Mouse (Mus musculus): ENCODE data around the gene Lrg1. TPM values are rescaled to one million over a fixed set of nuclear protein-coding genes. Genes with fewer than 3 reads are reported as not detected.

Gene Lrg1
- polyA plus RNA-seq, 1 experiment from 2014 or later, result 1.4 TPM

DNA sequence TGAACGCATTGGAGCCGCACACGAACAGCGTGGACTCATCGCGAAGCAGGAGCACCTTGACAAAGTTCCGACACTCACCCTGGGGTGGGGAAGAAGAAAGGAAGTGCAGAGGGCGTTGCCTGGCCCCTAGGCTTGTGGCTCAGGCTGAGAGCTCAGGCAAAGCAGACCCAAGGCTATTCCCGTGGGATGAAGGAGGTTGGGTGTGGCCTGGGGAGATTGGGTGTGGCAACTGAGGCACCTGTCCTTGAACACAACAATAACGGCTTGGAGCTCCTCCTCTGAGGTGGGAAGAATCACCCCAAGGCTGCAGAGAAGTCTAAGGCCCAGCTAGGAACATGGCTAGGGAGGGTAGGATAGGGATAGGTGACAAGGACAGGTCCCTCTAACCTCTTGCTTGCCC is 9.3 kb upstream of the Lrg1 start:
- Histone ChIP-seq H3K27me3 (ENCODE audit: control insufficient read depth, insufficient read depth, low read length) (no peaks in the 10 kb centered on the region), H3K9me3 (replicated peaks; ENCODE audit: control insufficient read depth, low read length) (no peaks in the 10 kb centered on the region), H3K9ac (ENCODE audit: low read length) (no peak overlapping the region), H3K36me3 (ENCODE audit: control insufficient read depth, insufficient read depth, low read length) (no peaks in the 10 kb centered on the region), H3K4me1 (ENCODE audit: control insufficient read depth, insufficient read depth, low read length) (peaks cover 21% of the 10 kb centered on the region; the same call in 1 of the 2 replicates), H3K27ac (ENCODE audit: low read length) (no peak overlapping the region), H3K4me3 (replicated peaks; ENCODE audit: low read length) (no peak overlapping the region), H3K4me2 (ENCODE audit: low read depth, low read length) (no peak overlapping the region)
- WGBS, result 91% methylated on average over 10 of the region's 10 CpGs
- no peak for ATAC-seq (ENCODE audit: insufficient read depth, low FRiP score)

DNA sequence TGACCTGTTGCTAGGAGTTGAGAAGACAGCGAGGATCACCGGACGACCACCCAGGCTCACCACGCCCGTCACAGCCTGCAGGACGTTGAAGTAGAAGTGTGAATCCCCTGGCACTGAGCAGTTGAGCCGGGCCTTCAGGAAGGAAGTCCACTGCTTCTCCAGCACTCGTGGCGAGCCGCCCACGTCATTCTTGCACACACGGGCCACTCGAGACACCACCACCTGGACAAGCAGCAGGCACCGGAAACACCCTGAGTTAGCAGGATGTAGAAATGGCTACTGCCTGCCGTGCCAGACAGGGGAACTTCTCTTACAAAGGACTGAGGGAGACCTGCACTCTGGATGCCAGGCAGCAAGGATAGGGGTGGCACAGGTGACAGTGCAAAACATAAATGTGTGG is 6.4 kb upstream of the Lrg1 start:
- no peaks in the 10 kb centered on the region for H3K9me3 ChIP-seq (replicated peaks; ENCODE audit: control insufficient read depth, low read length)
- no peak for ATAC-seq (ENCODE audit: insufficient read depth, low FRiP score)
- no peak overlapping the region for H3K9ac ChIP-seq (ENCODE audit: low read length)
- peaks cover 11% of the 10 kb centered on the region; the same call in 1 of the 2 replicates for H3K4me1 ChIP-seq (ENCODE audit: control insufficient read depth, insufficient read depth, low read length)
- no peak overlapping the region for H3K27ac ChIP-seq (ENCODE audit: low read length)
- peaks cover 11% of the 10 kb centered on the region for H3K27me3 ChIP-seq (ENCODE audit: control insufficient read depth, insufficient read depth, low read length)
- H3K36me3 ChIP-seq (ENCODE audit: control insufficient read depth, insufficient read depth, low read length), result no peaks in the 10 kb centered on the region
- H3K4me2 ChIP-seq (ENCODE audit: low read depth, low read length), result no peak overlapping the region
- H3K4me3 ChIP-seq (replicated peaks; ENCODE audit: low read length), result no peak overlapping the region
- 75% methylated on average over 15 of the region's 15 CpGs for WGBS

- no peaks in the 10 kb centered on the region for H3K36me3 ChIP-seq (ENCODE audit: control insufficient read depth, insufficient read depth, low read length)
- no peak for ATAC-seq (ENCODE audit: insufficient read depth, low FRiP score)
- peaks cover 24% of the 10 kb centered on the region for H3K27me3 ChIP-seq (ENCODE audit: control insufficient read depth, insufficient read depth, low read length)
- no peak overlapping the region for H3K9ac ChIP-seq (ENCODE audit: low read length)
- H3K4me2 ChIP-seq (ENCODE audit: low read depth, low read length), result no peak overlapping the region
- H3K27ac ChIP-seq (ENCODE audit: low read length), result no peak overlapping the region
- WGBS, result 75% methylated on average over 11 of the region's 11 CpGs
- H3K4me1 ChIP-seq (ENCODE audit: control insufficient read depth, insufficient read depth, low read length), result peaks cover 6% of the 10 kb centered on the region; the same call in 1 of the 2 replicates
- no peak overlapping the region for H3K4me3 ChIP-seq (replicated peaks; ENCODE audit: low read length)
- peaks cover 8% of the 10 kb centered on the region for H3K9me3 ChIP-seq (replicated peaks; ENCODE audit: control insufficient read depth, low read length)
Measured at GRCm38 (mm10) chr17:56126175-56126574, 4.4 kb upstream of the Lrg1 start.

GRCm38 (mm10) chr17:56125276-56125630 is 3.5 kb upstream of the Lrg1 start:
- ATAC-seq (ENCODE audit: insufficient read depth, low FRiP score), result no peak

GRCm38 (mm10) chr17:56124377-56125275 is 2.8 kb upstream of the Lrg1 start:
- no peak for ATAC-seq (ENCODE audit: insufficient read depth, low FRiP score)
- H3K4me2 ChIP-seq (ENCODE audit: low read depth, low read length), result peak overlapping the region; percentile 90
- H3K9ac ChIP-seq (ENCODE audit: low read length), result peak overlapping the region; percentile 74
- 13% methylated on average over 58 of the region's 59 CpGs for WGBS
- H3K9me3 ChIP-seq (replicated peaks; ENCODE audit: control insufficient read depth, low read length), result peaks cover 8% of the 10 kb centered on the region
- no peak overlapping the region for H3K27ac ChIP-seq (ENCODE audit: low read length)
- H3K4me3 ChIP-seq (replicated peaks; ENCODE audit: low read length), result peak overlapping the region; percentile 49
- H3K27me3 ChIP-seq (ENCODE audit: control insufficient read depth, insufficient read depth, low read length), result peaks cover 39% of the 10 kb centered on the region
- H3K4me1 ChIP-seq (ENCODE audit: control insufficient read depth, insufficient read depth, low read length), result peaks cover 10% of the 10 kb centered on the region; the same call in 1 of the 2 replicates
- no peaks in the 10 kb centered on the region for H3K36me3 ChIP-seq (ENCODE audit: control insufficient read depth, insufficient read depth, low read length)

More at GRCm38 (mm10) chr17:56125276-56125630, 3.5 kb upstream of the Lrg1 start:
- H3K4me1 ChIP-seq (ENCODE audit: control insufficient read depth, insufficient read depth, low read length), result peaks cover 6% of the 10 kb centered on the region; the same call in 1 of the 2 replicates
- no peak overlapping the region for H3K4me3 ChIP-seq (replicated peaks; ENCODE audit: low read length)
- H3K9ac ChIP-seq (ENCODE audit: low read length), result no peak overlapping the region
- H3K9me3 ChIP-seq (replicated peaks; ENCODE audit: control insufficient read depth, low read length), result peaks cover 8% of the 10 kb centered on the region
- no peaks in the 10 kb centered on the region for H3K36me3 ChIP-seq (ENCODE audit: control insufficient read depth, insufficient read depth, low read length)
- H3K27ac ChIP-seq (ENCODE audit: low read length), result no peak overlapping the region
- H3K27me3 ChIP-seq (ENCODE audit: control insufficient read depth, insufficient read depth, low read length), result peaks cover 33% of the 10 kb centered on the region
- H3K4me2 ChIP-seq (ENCODE audit: low read depth, low read length), result no peak overlapping the region
- 80% methylated on average over 4 of the region's 4 CpGs for WGBS

- ATAC-seq (ENCODE audit: insufficient read depth, low FRiP score), result no peak
- peaks cover 8% of the 10 kb centered on the region for H3K9me3 ChIP-seq (replicated peaks; ENCODE audit: control insufficient read depth, low read length)
- peak overlapping the region; percentile 49 for H3K4me3 ChIP-seq (replicated peaks; ENCODE audit: low read length)
- no peaks in the 10 kb centered on the region for H3K36me3 ChIP-seq (ENCODE audit: control insufficient read depth, insufficient read depth, low read length)
- peaks cover 42% of the 10 kb centered on the region for H3K27me3 ChIP-seq (ENCODE audit: control insufficient read depth, insufficient read depth, low read length)
- H3K4me1 ChIP-seq (ENCODE audit: control insufficient read depth, insufficient read depth, low read length), result peaks cover 10% of the 10 kb centered on the region; the same call in 1 of the 2 replicates
- H3K4me2 ChIP-seq (ENCODE audit: low read depth, low read length), result peak overlapping the region; percentile 90
- peak overlapping the region; percentile 74 for H3K9ac ChIP-seq (ENCODE audit: low read length)
- H3K27ac ChIP-seq (ENCODE audit: low read length), result no peak overlapping the region
- 30% methylated on average over 59 of the region's 59 CpGs for WGBS
Measured at GRCm38 (mm10) chr17:56123681-56124340, 2.0 kb upstream of the Lrg1 start.

GRCm38 (mm10) chr17:56123161-56123560 is 1.4 kb upstream of the Lrg1 start:
- peaks cover 10% of the 10 kb centered on the region; the same call in 1 of the 2 replicates for H3K4me1 ChIP-seq (ENCODE audit: control insufficient read depth, insufficient read depth, low read length)
- H3K9me3 ChIP-seq (replicated peaks; ENCODE audit: control insufficient read depth, low read length), result peaks cover 8% of the 10 kb centered on the region
- H3K4me3 ChIP-seq (replicated peaks; ENCODE audit: low read length), result no peak overlapping the region
- H3K27me3 ChIP-seq (ENCODE audit: control insufficient read depth, insufficient read depth, low read length), result peaks cover 42% of the 10 kb centered on the region
- no peak for ATAC-seq (ENCODE audit: insufficient read depth, low FRiP score)
- H3K9ac ChIP-seq (ENCODE audit: low read length), result no peak overlapping the region
- 83% methylated on average over 12 of the region's 12 CpGs for WGBS
- H3K36me3 ChIP-seq (ENCODE audit: control insufficient read depth, insufficient read depth, low read length), result no peaks in the 10 kb centered on the region
- no peak overlapping the region for H3K27ac ChIP-seq (ENCODE audit: low read length)
- H3K4me2 ChIP-seq (ENCODE audit: low read depth, low read length), result no peak overlapping the region

DNA sequence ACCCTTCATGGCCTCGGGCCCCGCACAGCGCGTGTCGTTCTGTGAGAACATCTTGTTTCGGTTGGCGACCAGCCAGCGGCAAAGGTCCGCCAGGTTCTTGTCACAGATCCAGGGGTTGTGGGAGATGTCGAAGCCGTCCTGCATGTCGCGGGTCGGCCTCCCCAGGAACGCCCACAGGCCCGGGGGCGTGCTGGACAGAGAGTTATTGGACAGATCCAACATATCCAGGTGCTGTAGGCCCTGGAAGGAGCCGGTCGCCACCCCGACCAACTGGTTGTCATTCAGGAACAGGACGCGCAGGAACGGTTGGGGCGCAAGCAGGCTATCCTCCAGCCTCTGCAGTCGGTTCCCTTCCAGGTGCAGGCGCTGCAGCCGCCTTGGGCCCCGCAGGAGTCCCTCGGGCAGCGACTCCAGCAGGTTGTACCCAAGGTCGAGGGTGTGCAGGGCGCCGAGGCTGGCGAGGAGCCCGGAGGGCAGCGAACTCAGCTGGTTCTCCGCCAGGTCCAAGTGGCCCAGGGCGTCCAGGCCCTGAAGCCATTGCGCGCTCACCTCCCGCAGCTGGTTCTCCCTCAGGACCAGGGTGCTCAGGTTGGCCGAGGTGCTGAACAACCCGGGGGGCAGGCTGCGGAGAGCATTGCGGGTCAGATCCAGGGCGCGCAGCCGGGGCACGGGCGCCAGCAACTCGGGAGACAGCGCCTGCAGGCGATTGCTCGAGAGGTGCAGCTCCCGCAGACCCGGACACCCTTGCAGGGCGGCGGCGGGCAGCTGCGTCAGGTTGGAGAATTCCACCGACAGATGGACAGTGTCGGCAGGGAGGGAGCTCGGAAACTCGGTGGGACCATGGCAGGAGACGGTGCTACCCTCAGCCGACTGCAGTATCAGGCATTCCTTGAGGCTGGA is 1.6 kb downstream of the Lrg1 start:
- Histone ChIP-seq H3K27me3 (ENCODE audit: control insufficient read depth, insufficient read depth, low read length) (peaks cover 42% of the 10 kb centered on the region), H3K27ac (ENCODE audit: low read length) (no peak overlapping the region), H3K4me3 (replicated peaks; ENCODE audit: low read length) (peak overlapping the region; percentile 15), H3K9ac (ENCODE audit: low read length) (no peak overlapping the region), H3K4me1 (ENCODE audit: control insufficient read depth, insufficient read depth, low read length) (peaks cover 10% of the 10 kb centered on the region; the same call in 1 of the 2 replicates), H3K9me3 (replicated peaks; ENCODE audit: control insufficient read depth, low read length) (peaks cover 8% of the 10 kb centered on the region), H3K36me3 (ENCODE audit: control insufficient read depth, insufficient read depth, low read length) (no peaks in the 10 kb centered on the region), H3K4me2 (ENCODE audit: low read depth, low read length) (peak overlapping the region; percentile 20)
- WGBS, result 6% methylated on average over 66 of the region's 66 CpGs
- no peak for ATAC-seq (ENCODE audit: insufficient read depth, low FRiP score)

Measured in stomach, embryonic 16.5 days (tissue).